Mouse (Mus musculus) forebrain, embryonic 15.5 days (tissue): ENCODE data around the gene Ppp1r11. TPM values are rescaled to one million over a fixed set of nuclear protein-coding genes. Genes with fewer than 3 reads are reported as not detected.

Experiments used
- ATAC-seq: fragments of 200-750 bp; cut with Nextera tagmentation; replicated peaks from 2 replicates; pipeline ENCODE4 v1.8.0; 2017; ENCODE audit warnings: mild to moderate bottlenecking, moderate TSS enrichment, moderate library complexity
- H3K27ac ChIP-seq: fragments of 300-500 bp; sonication (generic); replicated peaks from 2 replicates; pipeline ENCODE4 v1.5.1; 2015; ENCODE audit warnings: mild to moderate bottlenecking, inconsistent platforms
- H3K27me3 ChIP-seq: fragments of 300-500 bp; sonication (generic); 2 replicates; pipeline ENCODE4 v1.6.1; 2015; ENCODE audit warnings: inconsistent platforms
- H3K36me3 ChIP-seq: fragments of 300-500 bp; sonication (generic); 2 replicates; pipeline ENCODE4 v1.6.1; 2015; ENCODE audit warnings: mild to moderate bottlenecking, inconsistent platforms
- H3K4me1 ChIP-seq: fragments of 300-500 bp; sonication (generic); 2 replicates; pipeline ENCODE4 v1.6.1; 2015; ENCODE audit warnings: inconsistent platforms
- H3K4me2 ChIP-seq: fragments of 300-500 bp; sonication (generic); replicated peaks from 2 replicates; pipeline ENCODE4 v1.6.1; 2015; ENCODE audit warnings: mild to moderate bottlenecking, inconsistent platforms
- H3K4me3 ChIP-seq: fragments of 300-500 bp; sonication (generic); 2 replicates; pipeline ENCODE4 v1.5.1; 2015; ENCODE audit warnings: mild to moderate bottlenecking, inconsistent platforms
- H3K9ac ChIP-seq: fragments of 300-500 bp; sonication (generic); replicated peaks from 2 replicates; pipeline ENCODE4 v1.6.1; 2015; ENCODE audit warnings: mild to moderate bottlenecking, inconsistent platforms
- H3K9me3 ChIP-seq: fragments of 300-500 bp; sonication (generic); 2 replicates; pipeline ENCODE4 v1.6.1; 2016; ENCODE audit warnings: inconsistent platforms
- WGBS: fragments of 180-500 bp; shearing (Covaris S2); methylation state at CpG from one replicate; pipeline ENCODE4 v1.1.7; 2015; ENCODE audit warnings: mixed read lengths; 5-methylcytosine and 5-hydroxymethylcytosine counted together
- polyA plus RNA-seq: library from polyadenylated mRNA; unstranded; fragments of >200 nt; fragmentation: Nextera tagmentation; extraction: Ambion mirVana; gene quantifications from 2 replicates; pipeline ENCODE4 v1.2.1, GENCODE M21; 2015

The Ppp1r11 gene
- polyA plus RNA-seq, 1 experiment from 2014 or later, result 164 TPM

DNA sequence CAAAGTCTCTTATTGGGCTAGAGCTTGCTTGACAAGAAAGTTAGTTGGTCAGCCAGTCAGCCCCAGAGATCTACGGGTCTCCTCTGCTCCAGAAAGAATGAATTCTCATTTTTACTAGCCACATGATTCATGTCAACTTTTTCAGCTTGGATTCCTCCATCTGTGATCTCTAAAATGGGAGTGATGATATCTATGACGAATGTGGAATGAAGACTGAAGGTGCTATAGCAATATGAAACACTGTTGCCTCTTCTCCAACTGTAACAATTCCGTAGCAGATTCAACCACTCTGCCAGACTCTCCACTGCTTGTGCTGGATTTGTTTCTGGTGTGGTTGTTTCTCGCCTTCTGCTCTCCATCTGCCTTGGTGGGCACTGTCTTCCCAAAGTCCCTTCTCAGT lies 20.4 kb downstream of the Ppp1r11 start:
- 80% methylated on average over 4 of the region's 4 CpGs for WGBS
- no peak overlapping the region for H3K4me2 ChIP-seq
- ATAC-seq, result no peak

DNA sequence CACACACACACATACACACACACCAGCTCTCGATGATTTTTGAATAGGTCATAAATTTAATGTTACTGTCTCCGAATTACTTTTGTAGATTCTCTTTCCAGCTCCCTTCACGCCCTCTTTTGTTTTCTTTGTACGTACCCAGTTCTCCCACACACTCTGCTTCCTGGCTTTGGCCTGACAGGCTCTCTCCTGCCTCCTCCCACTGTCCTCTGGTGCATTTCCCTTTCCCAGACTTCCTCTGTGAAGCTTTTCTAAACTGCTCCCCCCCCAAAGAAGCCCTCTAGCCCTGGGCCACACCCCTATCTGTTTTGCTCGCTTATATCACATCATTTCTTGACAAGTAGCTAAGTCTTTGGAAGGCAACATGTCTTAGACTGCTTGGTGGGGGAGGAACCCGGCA lies 21.3 kb downstream of the Ppp1r11 start:
- no peaks in the 10 kb centered on the region for H3K9me3 ChIP-seq
- H3K27ac ChIP-seq, result no peak overlapping the region
- WGBS, result 84% methylated on average over 6 of the region's 6 CpGs
- no peaks in the 10 kb centered on the region for H3K4me1 ChIP-seq
- H3K9ac ChIP-seq, result no peak overlapping the region
- no peak overlapping the region for H3K4me2 ChIP-seq
- no peaks in the 10 kb centered on the region for H3K36me3 ChIP-seq
- no peak for ATAC-seq
- no peak overlapping the region for H3K4me3 ChIP-seq
- no peaks in the 10 kb centered on the region for H3K27me3 ChIP-seq

More for the DNA sequence above, 20.4 kb downstream of the Ppp1r11 start:
- Histone ChIP-seq H3K27ac (no peak overlapping the region), H3K4me3 (no peak overlapping the region), H3K36me3 (no peaks in the 10 kb centered on the region), H3K9ac (no peak overlapping the region), H3K9me3 (no peaks in the 10 kb centered on the region), H3K27me3 (no peaks in the 10 kb centered on the region), H3K4me1 (no peaks in the 10 kb centered on the region)

DNA sequence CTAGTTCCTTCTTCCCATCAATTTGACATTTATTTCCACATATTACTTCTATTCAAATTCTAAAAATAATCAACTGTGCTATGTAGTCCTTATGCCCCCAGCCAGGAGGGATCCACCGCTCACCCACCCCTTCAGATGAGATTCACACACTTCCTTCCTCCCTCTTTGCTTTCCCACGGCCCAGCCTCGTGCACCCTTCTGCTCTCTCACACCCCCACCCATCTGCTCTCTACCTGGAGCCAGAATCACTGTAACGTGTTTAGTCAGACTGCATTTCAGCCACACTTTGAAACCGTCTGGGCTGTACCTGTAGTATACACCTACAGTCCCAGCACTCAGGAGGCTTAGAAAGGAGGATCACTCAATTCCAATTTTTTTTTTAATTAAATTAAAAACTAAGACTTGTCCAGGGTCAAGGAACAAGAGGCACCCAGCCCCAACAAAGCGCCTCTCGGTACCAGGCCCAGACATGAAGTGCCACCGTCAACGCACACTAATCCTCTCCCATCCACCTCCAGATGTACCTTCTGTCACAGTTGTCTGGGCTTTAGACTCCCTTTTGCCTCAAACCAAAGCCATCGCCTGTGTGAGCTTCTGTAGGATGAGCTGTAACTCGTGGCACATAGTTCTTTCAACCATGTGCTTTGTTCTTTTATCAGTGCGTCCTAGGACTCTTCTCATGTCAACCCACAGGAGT lies 22.2 kb downstream of the Ppp1r11 start:
- 75% methylated on average over 12 of the region's 12 CpGs for WGBS

DNA sequence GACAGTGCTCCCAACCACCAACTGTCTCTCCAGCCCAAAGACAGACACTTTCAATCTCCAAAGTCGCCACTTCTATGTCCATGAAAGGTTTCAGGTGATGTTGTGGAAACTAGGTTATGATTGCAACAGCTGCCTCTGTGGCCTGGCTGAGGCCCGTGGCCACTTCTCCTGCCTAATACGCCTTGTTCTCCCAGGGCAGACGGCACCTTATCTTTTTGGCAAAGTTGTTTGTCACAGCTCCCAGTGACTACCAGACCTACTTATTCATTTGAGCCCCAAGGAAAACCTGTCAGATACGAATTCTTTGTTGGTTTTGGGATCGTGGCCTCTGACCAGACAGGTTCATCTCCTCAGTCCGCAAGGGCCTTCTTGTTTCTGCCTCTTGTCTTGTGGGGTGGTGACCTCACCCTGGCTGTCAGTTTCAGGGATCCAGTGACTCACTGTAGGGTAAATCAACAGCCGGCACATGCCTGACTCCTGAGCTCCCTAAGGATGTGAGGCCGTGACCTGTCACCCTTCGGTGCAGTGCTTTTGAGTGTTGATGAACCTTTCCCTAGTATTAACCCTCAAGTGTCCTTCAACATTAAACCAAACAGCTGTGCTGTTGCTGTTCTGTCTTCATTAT lies 23.9 kb downstream of the Ppp1r11 start:
- H3K27me3 ChIP-seq, result no peaks in the 10 kb centered on the region
- no peak overlapping the region for H3K4me3 ChIP-seq
- 74% methylated on average over 10 of the region's 10 CpGs for WGBS
- no peak overlapping the region for H3K27ac ChIP-seq
- H3K4me2 ChIP-seq, result no peak overlapping the region
- no peak overlapping the region for H3K9ac ChIP-seq
- no peaks in the 10 kb centered on the region for H3K36me3 ChIP-seq
- no peaks in the 10 kb centered on the region for H3K4me1 ChIP-seq
- no peak for ATAC-seq
- H3K9me3 ChIP-seq, result no peaks in the 10 kb centered on the region

More for the DNA sequence above, 22.2 kb downstream of the Ppp1r11 start:
- Histone ChIP-seq H3K36me3 (no peaks in the 10 kb centered on the region), H3K4me2 (no peak overlapping the region), H3K27ac (no peak overlapping the region), H3K27me3 (no peaks in the 10 kb centered on the region), H3K9ac (no peak overlapping the region), H3K9me3 (no peaks in the 10 kb centered on the region), H3K4me1 (no peaks in the 10 kb centered on the region), H3K4me3 (no peak overlapping the region)
- ATAC-seq, result no peak

DNA sequence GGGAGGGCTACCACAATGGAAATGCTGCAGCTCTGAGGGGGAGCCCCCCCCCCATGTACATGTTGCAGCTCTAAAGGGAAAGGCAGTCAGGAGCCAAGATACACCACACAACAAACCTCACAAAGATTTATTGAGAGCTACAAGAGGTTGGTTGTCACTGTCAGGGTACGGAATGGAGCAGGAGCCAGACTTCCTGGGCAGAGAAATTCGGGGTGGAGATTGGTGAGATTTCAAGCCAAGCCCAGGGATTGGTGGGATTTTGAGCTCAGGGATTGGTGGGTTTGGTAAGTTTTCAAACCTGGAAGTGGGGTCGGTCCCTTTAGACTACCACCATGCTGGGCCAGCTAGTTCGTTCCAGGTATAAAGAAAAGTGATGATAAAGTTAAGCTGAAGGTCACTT lies 28.1 kb downstream of the Ppp1r11 start:
- no peak for ATAC-seq
- Histone ChIP-seq H3K27ac (no peak overlapping the region), H3K9me3 (no peaks in the 10 kb centered on the region), H3K4me1 (no peaks in the 10 kb centered on the region), H3K27me3 (no peaks in the 10 kb centered on the region), H3K9ac (no peak overlapping the region), H3K4me2 (no peak overlapping the region), H3K36me3 (no peaks in the 10 kb centered on the region), H3K4me3 (no peak overlapping the region)
- 69% methylated on average over 4 of the region's 4 CpGs for WGBS

DNA sequence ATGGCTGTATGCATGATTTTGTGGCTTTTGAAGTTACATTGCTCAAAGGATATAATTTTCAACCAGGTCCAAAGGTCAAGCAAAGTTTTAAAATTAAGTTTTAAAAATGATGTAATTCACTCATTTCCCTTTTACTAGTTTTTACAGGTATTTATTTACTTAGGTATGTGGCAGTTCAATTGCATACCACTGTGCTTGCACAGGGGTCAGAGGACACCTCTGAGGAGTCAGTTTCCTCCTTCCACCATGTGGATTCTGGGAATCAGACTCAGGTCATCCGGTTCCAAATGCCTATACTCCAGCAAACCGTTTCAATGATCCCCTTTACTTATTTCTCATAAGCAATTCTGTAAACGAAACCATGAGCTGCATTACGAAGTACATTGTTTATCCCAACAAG lies 28.8 kb downstream of the Ppp1r11 start:
- Histone ChIP-seq H3K27me3 (no peaks in the 10 kb centered on the region), H3K4me1 (no peaks in the 10 kb centered on the region), H3K27ac (no peak overlapping the region), H3K4me3 (no peak overlapping the region), H3K36me3 (no peaks in the 10 kb centered on the region), H3K9ac (no peak overlapping the region), H3K9me3 (no peaks in the 10 kb centered on the region), H3K4me2 (no peak overlapping the region)
- ATAC-seq, result no peak
- WGBS, result 86% methylated on average over 4 of the region's 4 CpGs

DNA sequence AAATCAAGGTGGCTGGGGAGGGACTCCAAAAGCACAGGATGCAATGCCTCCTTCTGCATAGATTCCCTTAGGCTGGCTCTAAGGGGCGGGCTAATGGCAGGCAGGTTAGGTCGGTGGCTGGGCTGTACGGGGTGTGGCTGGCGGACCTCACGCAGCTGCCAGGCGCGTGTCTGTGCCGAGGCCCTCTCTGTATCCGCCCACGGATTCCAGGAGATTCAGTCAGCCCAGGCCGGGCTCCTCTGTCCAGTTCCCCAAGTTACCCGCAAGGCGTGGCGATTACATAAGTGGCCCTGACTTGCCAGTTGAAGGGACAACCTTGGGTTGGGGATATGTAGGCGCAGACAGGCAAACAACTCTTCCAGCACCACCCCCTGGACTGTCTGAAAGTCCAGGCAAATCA lies 31.3 kb downstream of the Ppp1r11 start:
- H3K4me3 ChIP-seq, result no peak overlapping the region
- H3K27me3 ChIP-seq, result no peaks in the 10 kb centered on the region
- 63% methylated on average over 15 of the region's 15 CpGs for WGBS
- H3K27ac ChIP-seq, result no peak overlapping the region
- no peak overlapping the region for H3K9ac ChIP-seq
- no peaks in the 10 kb centered on the region for H3K9me3 ChIP-seq
- no peak overlapping the region for H3K4me2 ChIP-seq
- ATAC-seq, result no peak
- no peaks in the 10 kb centered on the region for H3K4me1 ChIP-seq
- H3K36me3 ChIP-seq, result no peaks in the 10 kb centered on the region

DNA sequence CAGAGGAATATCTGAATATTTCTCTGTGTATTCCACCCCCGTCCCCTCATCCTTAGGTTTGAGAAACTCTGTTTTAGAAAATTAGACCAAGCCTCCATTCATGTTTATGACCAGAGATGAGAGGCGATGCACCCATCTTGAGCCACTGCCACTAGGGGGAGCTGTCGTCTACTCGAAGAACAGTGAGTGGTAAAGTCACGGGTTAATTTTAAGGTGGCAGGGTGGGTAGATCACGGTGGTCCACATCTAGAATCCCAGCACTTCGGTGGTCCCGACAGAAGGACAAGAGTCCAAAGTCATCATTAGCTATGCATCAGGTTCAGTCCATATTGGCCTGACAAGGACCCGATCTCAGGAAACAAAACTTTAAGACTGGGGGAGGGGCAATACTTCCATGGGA lies 36.5 kb downstream of the Ppp1r11 start:
- Histone ChIP-seq H3K36me3 (no peaks in the 10 kb centered on the region), H3K27ac (no peak overlapping the region), H3K4me3 (no peak overlapping the region), H3K4me2 (no peak overlapping the region), H3K9me3 (no peaks in the 10 kb centered on the region), H3K4me1 (no peaks in the 10 kb centered on the region), H3K27me3 (no peaks in the 10 kb centered on the region), H3K9ac (no peak overlapping the region)
- ATAC-seq, result no peak
- 15% methylated on average over 9 of the region's 9 CpGs for WGBS

DNA sequence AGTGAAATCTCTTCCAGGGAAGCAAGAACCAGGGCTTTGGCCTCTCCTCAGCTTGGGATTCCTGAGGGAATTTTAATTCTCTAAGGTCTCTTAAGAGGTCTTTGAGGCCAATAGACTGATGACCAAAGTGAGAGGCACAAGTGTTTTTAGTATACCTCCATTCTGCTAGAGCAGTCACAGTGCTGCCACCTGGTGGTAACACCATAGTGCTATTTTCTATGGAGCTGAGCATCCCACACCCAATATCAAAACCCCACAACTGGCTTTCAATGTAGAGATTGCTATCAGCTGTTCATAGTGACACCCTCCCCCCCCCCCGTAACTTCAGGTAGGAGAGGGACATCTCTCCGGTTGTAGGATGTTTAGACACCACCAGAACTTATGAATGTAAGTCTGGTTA lies 37.4 kb downstream of the Ppp1r11 start:
- H3K27ac ChIP-seq, result no peak overlapping the region
- no peak overlapping the region for H3K4me2 ChIP-seq
- 0 out of 2 replicates have a peak, but pooled peaks have one; percentile 38 for ATAC-seq
- no peaks in the 10 kb centered on the region for H3K36me3 ChIP-seq
- 10% methylated on average over 2 of the region's 2 CpGs for WGBS
- H3K4me3 ChIP-seq, result no peak overlapping the region
- no peaks in the 10 kb centered on the region for H3K9me3 ChIP-seq
- no peak overlapping the region for H3K9ac ChIP-seq
- no peaks in the 10 kb centered on the region for H3K27me3 ChIP-seq
- H3K4me1 ChIP-seq, result no peaks in the 10 kb centered on the region

DNA sequence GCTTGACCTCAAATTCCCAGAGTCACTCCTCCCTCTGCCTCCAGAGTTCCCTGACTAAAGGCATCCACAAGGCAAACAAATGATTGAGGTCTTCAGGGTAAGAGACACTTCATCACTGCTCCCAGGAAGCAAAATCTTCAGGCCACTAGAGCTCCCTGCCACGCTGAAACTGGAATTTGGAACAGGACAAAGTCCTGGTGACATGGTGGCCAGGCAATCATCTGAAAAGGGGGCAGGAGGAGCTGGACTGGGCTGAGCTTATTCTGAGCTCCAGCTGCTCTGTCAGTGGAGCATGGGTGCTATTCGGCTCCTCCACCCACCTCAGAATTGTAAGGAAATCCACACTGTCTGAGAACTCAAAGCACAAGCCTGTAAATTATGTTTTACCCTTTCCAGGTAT lies 39.5 kb downstream of the Ppp1r11 start:
- Histone ChIP-seq H3K27ac (no peak overlapping the region), H3K4me1 (no peaks in the 10 kb centered on the region), H3K9ac (no peak overlapping the region), H3K36me3 (no peaks in the 10 kb centered on the region), H3K27me3 (no peaks in the 10 kb centered on the region), H3K4me2 (no peak overlapping the region), H3K4me3 (no peak overlapping the region), H3K9me3 (no peaks in the 10 kb centered on the region)
- WGBS, result 69% methylated on average over 2 of the region's 2 CpGs
- ATAC-seq, result no peak

DNA sequence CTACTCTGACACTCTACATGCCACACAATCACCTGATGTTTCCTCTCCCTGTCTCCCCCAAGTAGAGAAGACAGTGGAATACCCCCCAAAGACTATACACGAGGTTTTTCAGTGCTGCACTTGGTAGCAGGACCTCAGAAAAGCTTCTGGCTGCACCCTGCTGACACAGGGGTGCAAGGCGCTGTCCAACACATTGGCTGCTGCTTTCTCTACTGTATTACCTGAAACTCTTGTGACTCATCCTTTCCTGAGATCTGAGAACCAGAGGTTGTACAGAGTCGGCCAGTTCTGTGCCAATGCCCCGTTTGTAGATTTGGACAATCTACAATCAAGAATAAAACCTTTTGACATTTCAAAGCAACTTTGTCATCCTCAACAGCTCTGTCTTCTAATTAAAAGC lies 41.7 kb downstream of the Ppp1r11 start:
- Histone ChIP-seq H3K27me3 (no peaks in the 10 kb centered on the region), H3K36me3 (no peaks in the 10 kb centered on the region), H3K4me3 (no peak overlapping the region), H3K4me1 (no peaks in the 10 kb centered on the region), H3K9me3 (no peaks in the 10 kb centered on the region), H3K9ac (no peak overlapping the region), H3K27ac (no peak overlapping the region), H3K4me2 (no peak overlapping the region)
- ATAC-seq, result no peak
- WGBS, result 67% methylated on average over 4 of the region's 4 CpGs

DNA sequence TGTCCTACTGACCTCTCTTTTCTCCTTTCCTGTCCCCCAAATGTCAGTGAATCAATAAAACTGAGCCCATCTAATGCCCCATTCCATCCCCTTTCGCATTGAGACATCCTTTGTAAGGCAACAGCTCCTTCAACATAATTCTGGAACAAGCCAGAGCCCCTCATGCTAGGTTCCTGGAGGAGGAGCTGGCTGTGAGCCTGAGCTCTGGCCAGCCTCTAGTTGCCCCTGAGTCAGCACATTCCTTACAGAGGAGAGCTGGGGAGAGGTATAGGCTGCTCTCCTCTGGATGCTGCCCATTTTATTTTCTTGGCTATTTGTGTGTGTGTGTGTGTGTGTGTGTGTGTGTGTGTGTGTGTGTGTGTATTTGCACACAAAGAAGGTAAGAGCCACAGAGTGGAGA lies 43.3 kb downstream of the Ppp1r11 start:
- Histone ChIP-seq H3K36me3 (no peaks in the 10 kb centered on the region), H3K27me3 (no peaks in the 10 kb centered on the region), H3K4me3 (no peak overlapping the region), H3K9ac (no peak overlapping the region), H3K4me2 (no peak overlapping the region), H3K9me3 (no peaks in the 10 kb centered on the region), H3K4me1 (no peaks in the 10 kb centered on the region), H3K27ac (no peak overlapping the region)
- 50% methylated on average over 1 of the region's 1 CpGs for WGBS
- ATAC-seq, result no peak

DNA sequence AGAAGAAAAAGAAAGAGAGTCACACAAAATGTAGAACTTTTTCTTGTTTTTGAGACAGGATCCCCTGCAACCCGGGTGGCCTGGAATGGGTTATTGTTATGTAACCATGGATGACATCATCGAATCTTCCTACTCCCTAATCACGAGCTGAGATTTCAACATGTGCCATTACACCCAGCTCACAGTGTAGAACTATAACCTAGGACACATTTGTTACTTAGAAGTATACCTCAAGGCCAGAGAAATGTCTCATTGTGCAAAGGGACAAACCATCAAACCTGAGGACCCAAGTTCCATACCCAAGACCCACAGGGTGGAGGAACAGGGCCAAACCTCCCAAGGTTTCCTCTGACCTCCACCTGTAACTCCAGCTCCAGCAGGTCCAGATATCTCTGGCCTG lies 47.9 kb downstream of the Ppp1r11 start:
- Histone ChIP-seq H3K4me3 (no peak overlapping the region), H3K27me3 (no peaks in the 10 kb centered on the region), H3K9ac (no peak overlapping the region), H3K9me3 (no peaks in the 10 kb centered on the region), H3K4me2 (no peak overlapping the region), H3K27ac (no peak overlapping the region), H3K4me1 (no peaks in the 10 kb centered on the region), H3K36me3 (no peaks in the 10 kb centered on the region)
- no peak for ATAC-seq
- 71% methylated on average over 3 of the region's 3 CpGs for WGBS
